10 mouse cellular contexts compared by ENCODE assay signal in the genomic region with DNA sequence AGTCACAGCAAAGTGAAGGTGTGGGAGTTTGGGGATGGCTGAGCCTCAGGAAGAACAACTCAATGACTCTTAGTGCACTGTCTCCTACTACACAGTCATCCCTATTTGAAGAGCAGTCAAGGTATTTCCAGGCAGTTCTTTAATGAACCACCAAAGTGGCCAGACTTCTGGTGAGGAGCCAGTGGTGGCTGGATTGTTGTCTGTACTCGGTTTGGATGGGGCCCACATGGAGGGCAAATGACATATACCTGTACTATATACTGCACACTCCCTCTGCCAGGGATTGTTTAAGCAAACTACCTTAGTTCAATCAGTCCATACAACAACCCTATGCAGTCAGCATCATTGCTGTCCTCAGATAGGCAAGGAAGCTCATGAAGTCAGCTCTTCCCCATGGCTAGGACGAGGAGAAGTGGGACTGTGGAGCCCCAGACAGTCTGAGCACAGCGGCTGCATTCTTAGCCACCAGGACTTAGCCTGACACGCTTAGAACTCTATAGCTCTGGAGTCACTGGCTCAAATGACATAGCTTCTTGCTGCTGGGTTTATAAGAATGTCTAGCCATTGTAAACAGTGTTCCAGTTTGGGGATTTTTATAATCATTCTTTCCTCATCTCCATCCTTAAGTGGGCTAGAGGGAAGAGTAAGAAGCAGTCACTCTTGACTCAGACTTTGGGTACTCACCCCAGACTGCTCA.
DNase-seq lines count a peak whose midpoint lies in the region; ATAC-seq and TF ChIP-seq lines count a peak whose summit lies in the region.
"Had no signal": no experiment of that assay in that cellular context is flagged by ENCODE, and none has a peak within 500 bp of the region (broad histone marks: within the 10 kb centered on the region; RNA-seq: fewer than 3 reads in every experiment).

No protein-coding gene starts in this region.

- no peak overlapping the region for H3K4me3 ChIP-seq in heart, adult 2 months
- no peak overlapping the region for H3K4me3 ChIP-seq in lung, embryonic 15.5 days
- no peak overlapping the region for H3K4me3 ChIP-seq in forebrain, embryonic 15.5 days
- H3K4me3 ChIP-seq in neural tube, embryonic 15.5 days (replicated peaks) = no peak overlapping the region
- H3K4me3 ChIP-seq: liver, embryonic 13.5 days had no signal

- no peaks in the 10 kb centered on the region for H3K36me3 ChIP-seq in heart, adult 2 months (ENCODE audit: control insufficient read depth, insufficient read depth, low read length)
- no peaks in the 10 kb centered on the region for H3K36me3 ChIP-seq in lung, embryonic 15.5 days
- no peaks in the 10 kb centered on the region for H3K36me3 ChIP-seq in forebrain, embryonic 15.5 days
- no peaks in the 10 kb centered on the region for H3K36me3 ChIP-seq in neural tube, embryonic 15.5 days
- H3K36me3 ChIP-seq: liver, embryonic 13.5 days had no signal

- peaks cover 9% of the 10 kb centered on the region for H3K4me1 ChIP-seq in heart, adult 2 months (ENCODE audit: control insufficient read depth, insufficient read depth, low read length)
- peaks cover 54% of the 10 kb centered on the region for H3K4me1 ChIP-seq in lung, embryonic 15.5 days
- peaks cover 21% of the 10 kb centered on the region for H3K4me1 ChIP-seq in forebrain, embryonic 15.5 days
- peaks cover 13% of the 10 kb centered on the region for H3K4me1 ChIP-seq in neural tube, embryonic 15.5 days
- H3K4me1 ChIP-seq: liver, embryonic 13.5 days had no signal

- no peaks in the 10 kb centered on the region for H3K9me3 ChIP-seq in lung, embryonic 15.5 days
- H3K9me3 ChIP-seq in forebrain, embryonic 15.5 days = no peaks in the 10 kb centered on the region
- H3K9me3 ChIP-seq in neural tube, embryonic 15.5 days (replicated peaks) = no peaks in the 10 kb centered on the region
- H3K9me3 ChIP-seq: liver, embryonic 13.5 days had no signal

- TF ChIP-seq CTCF in heart, adult 2 months (IDR thresholded peaks at IDR 0.05) = no peak

- no peaks in the 10 kb centered on the region for H3K27me3 ChIP-seq in heart, adult 2 months (ENCODE audit: control insufficient read depth, insufficient read depth, low read length)
- no peaks in the 10 kb centered on the region for H3K27me3 ChIP-seq in lung, embryonic 15.5 days
- no peaks in the 10 kb centered on the region for H3K27me3 ChIP-seq in forebrain, embryonic 15.5 days
- no peaks in the 10 kb centered on the region for H3K27me3 ChIP-seq in neural tube, embryonic 15.5 days (replicated peaks)
- H3K27me3 ChIP-seq: liver, embryonic 13.5 days had no signal

- no peak for DNase-seq in heart, adult 2 months
- DNase-seq in heart, postnatal 25 days (ENCODE audit: low spot score) = no peak
- DNase-seq in lung, adult 18-20 months = no peak
- DNase-seq in layer of hippocampus, postnatal 10 days (ENCODE audit: low spot score in 2 of 2) = no peak
- no peak for DNase-seq in urinary bladder, adult 18-20 months (ENCODE audit: low spot score in 2 of 2)
- DNase-seq: liver, embryonic 13.5 days had no signal

- H3K79me2 ChIP-seq in heart, adult 2 months (replicated peaks; ENCODE audit: control insufficient read depth, insufficient read depth, low read length) = no peaks in the 10 kb centered on the region

- H3K9ac ChIP-seq in heart, adult 2 months (ENCODE audit: low read depth, low read length) = no peak overlapping the region
- H3K9ac ChIP-seq in lung, embryonic 15.5 days = no peak overlapping the region
- H3K9ac ChIP-seq in forebrain, embryonic 15.5 days (replicated peaks) = no peak overlapping the region
- no peak overlapping the region for H3K9ac ChIP-seq in neural tube, embryonic 15.5 days (replicated peaks)
- H3K9ac ChIP-seq: liver, embryonic 13.5 days had no signal

- H3K4me2 ChIP-seq in lung, embryonic 15.5 days = no peak overlapping the region
- H3K4me2 ChIP-seq in forebrain, embryonic 15.5 days (replicated peaks) = no peak overlapping the region
- no peak overlapping the region for H3K4me2 ChIP-seq in neural tube, embryonic 15.5 days
- H3K4me2 ChIP-seq: liver, embryonic 13.5 days had no signal

- ATAC-seq in lung, embryonic 15.5 days (ENCODE audit: borderline replicate concordance, extremely low read depth, low FRiP score, low TSS enrichment) = peak; percentile 15; the same call in 1 of the 2 replicates
- ATAC-seq in forebrain, embryonic 15.5 days (replicated peaks) = no peak
- no peak for ATAC-seq in neural tube, embryonic 15.5 days (ENCODE audit: low FRiP score)
- ATAC-seq: CD4-positive, CD25-positive, alpha-beta regulatory T cell, adult 4 months had no signal

- TF ChIP-seq POLR2A in heart, adult 2 months (IDR thresholded peaks at IDR 0.05; ENCODE audit: insufficient read depth, low read depth, low read length) = no peak

- no peak for TF ChIP-seq EP300 in heart, adult 2 months (IDR thresholded peaks at IDR 0.05; ENCODE audit: insufficient read depth, low read depth, low read length)

- peak overlapping the region; percentile 59; the same call in 1 of the 2 replicates for H3K27ac ChIP-seq in heart, adult 2 months
- H3K27ac ChIP-seq in lung, embryonic 15.5 days = peak overlapping the region; percentile 92
- peak overlapping the region; percentile 92 for H3K27ac ChIP-seq in forebrain, embryonic 15.5 days (replicated peaks)
- H3K27ac ChIP-seq in neural tube, embryonic 15.5 days (replicated peaks) = peak overlapping the region; percentile 68; the same call in 1 of the 2 replicates

- intact Hi-C loops in heart, adult 2 months (cut with DNase I) = no loop called here
- intact Hi-C loops in heart, postnatal 25 days (cut with DNase I) = loop anchor here (5.0 kb wide), 1 partner anchor 74 kb away; a partner anchor contains a TSS

- 81% methylated on average over 4 of the region's 4 CpGs for WGBS in heart, adult 2 months
- 56% methylated on average over 4 of the region's 4 CpGs for WGBS in lung, embryonic 15.5 days
- 75% methylated on average over 4 of the region's 4 CpGs for WGBS in forebrain, embryonic 15.5 days
- WGBS in neural tube, embryonic 15.5 days = 69% methylated on average over 4 of the region's 4 CpGs
